Mouse (Mus musculus): Measurements from ENCODE around the gene Bcan. TPM values are rescaled to one million over a fixed set of nuclear protein-coding genes. Genes with fewer than 3 reads are reported as not detected.
A peak's percentile ranks its signal among the peaks of the same experiment; 100 is the strongest.

Bcan gene
- total RNA-seq (2021), result 10 to 100 TPM; 62.7 to 74.9 TPM
- long read RNA-seq, experiment 1, transcript Bcan-201 (14 exons, 3,141 nt), result major isoform, 42 of 63 reads
- long read RNA-seq, experiment 1, partial matches to known transcripts, result 11 of 63 reads
- long read RNA-seq, experiment 1, other reads (novel, unspliced or antisense), result 9 of 63 reads
- long read RNA-seq, experiment 2, transcript Bcan-201 (14 exons, 3,141 nt), result major isoform, 74 of 161 reads
- long read RNA-seq, experiment 2, partial matches to known transcripts, result 59 of 161 reads
- long read RNA-seq, experiment 2, other reads (novel, unspliced or antisense), result 24 of 161 reads

- DNase-seq (ENCODE audit: low spot score in 2 of 2), result peak in 1 of 2 experiments; percentile 62
Observed at GRCm38 (mm10) chr3:88000181-88000580, at the start of gene Bcan. Gene Bcan (minus strand): TSS chr3:88000230.

GRCm38 (mm10) chr3:88049532-88049931 lies 49.5 kb upstream of the Bcan start:
- no peak for DNase-seq (ENCODE audit: low spot score in 2 of 2)

- peak; percentile 63 to 71 for DNase-seq (ENCODE audit: low spot score in 2 of 2)
Observed at GRCm38 (mm10) chr3:88042661-88043421, 42.8 kb upstream of the Bcan start, which contains the start of gene Gpatch4. Gene Gpatch4 (plus strand): TSS chr3:88043108.

- DNase-seq (ENCODE audit: low spot score in 2 of 2), result no peak
Observed at GRCm38 (mm10) chr3:88035561-88036293, 35.7 kb upstream of the Bcan start.

GRCm38 (mm10) chr3:88033506-88033905 lies 33.5 kb upstream of the Bcan start:
- DNase-seq (ENCODE audit: low spot score in 2 of 2), result no peak

GRCm38 (mm10) chr3:88030608-88031395 lies 30.8 kb upstream of the Bcan start:
- DNase-seq (ENCODE audit: low spot score in 2 of 2), result peak; percentile 20 to 38

GRCm38 (mm10) chr3:88027434-88028186 lies 27.6 kb upstream of the Bcan start, which contains the start of gene Hapln2:
Gene Hapln2 (minus strand): TSS chr3:88027583.
- DNase-seq (ENCODE audit: low spot score in 2 of 2), result no peak

GRCm38 (mm10) chr3:88026823-88027222 lies 26.8 kb upstream of the Bcan start:
- no peak for DNase-seq (ENCODE audit: low spot score in 2 of 2)

- DNase-seq (ENCODE audit: low spot score in 2 of 2), result peak in 1 of 2 experiments; percentile 33
Observed at GRCm38 (mm10) chr3:88023192-88024074, 23.4 kb upstream of the Bcan start.

- DNase-seq (ENCODE audit: low spot score in 2 of 2), result peak; percentile 89 to 92
Observed at GRCm38 (mm10) chr3:88022322-88023191, 22.5 kb upstream of the Bcan start.

GRCm38 (mm10) chr3:88010634-88011265 lies 10.7 kb upstream of the Bcan start:
- peak in 1 of 2 experiments; percentile 29 for DNase-seq (ENCODE audit: low spot score in 2 of 2)

- no peak for DNase-seq (ENCODE audit: low spot score in 2 of 2)
Observed at GRCm38 (mm10) chr3:88005822-88006786, 6.1 kb upstream of the Bcan start.

- DNase-seq (ENCODE audit: low spot score in 2 of 2), result peak in 1 of 2 experiments; percentile 15
Observed at GRCm38 (mm10) chr3:88002291-88002976, 2.4 kb upstream of the Bcan start.

- DNase-seq (ENCODE audit: low spot score in 2 of 2), result peak in 1 of 2 experiments; percentile 51
Observed at GRCm38 (mm10) chr3:88000816-88001595, 976 bp upstream of the Bcan start.

Measured in adrenal gland, adult 18-20 months (tissue).